Mouse (Mus musculus) adrenal gland, adult 10 weeks (tissue): ENCODE results near the gene Sp1. TPM values are rescaled to one million over a fixed set of nuclear protein-coding genes. Genes with fewer than 3 reads are reported as not detected.

Source experiments
- polyA plus RNA-seq: library from polyadenylated mRNA; stranded (reverse); fragments of 350-450 nt; fragmentation: Illumina TruSeq; extraction: RNeasy Lipid Tissue Mini Kit (QIAGEN cat#74804); gene quantifications from one replicate; pipeline ENCODE4 v1.2.3, GENCODE M21; 2014; ENCODE audit warnings: low read depth, low replicate concordance

The Sp1 gene
- 91.2 TPM for polyA plus RNA-seq

DNA sequence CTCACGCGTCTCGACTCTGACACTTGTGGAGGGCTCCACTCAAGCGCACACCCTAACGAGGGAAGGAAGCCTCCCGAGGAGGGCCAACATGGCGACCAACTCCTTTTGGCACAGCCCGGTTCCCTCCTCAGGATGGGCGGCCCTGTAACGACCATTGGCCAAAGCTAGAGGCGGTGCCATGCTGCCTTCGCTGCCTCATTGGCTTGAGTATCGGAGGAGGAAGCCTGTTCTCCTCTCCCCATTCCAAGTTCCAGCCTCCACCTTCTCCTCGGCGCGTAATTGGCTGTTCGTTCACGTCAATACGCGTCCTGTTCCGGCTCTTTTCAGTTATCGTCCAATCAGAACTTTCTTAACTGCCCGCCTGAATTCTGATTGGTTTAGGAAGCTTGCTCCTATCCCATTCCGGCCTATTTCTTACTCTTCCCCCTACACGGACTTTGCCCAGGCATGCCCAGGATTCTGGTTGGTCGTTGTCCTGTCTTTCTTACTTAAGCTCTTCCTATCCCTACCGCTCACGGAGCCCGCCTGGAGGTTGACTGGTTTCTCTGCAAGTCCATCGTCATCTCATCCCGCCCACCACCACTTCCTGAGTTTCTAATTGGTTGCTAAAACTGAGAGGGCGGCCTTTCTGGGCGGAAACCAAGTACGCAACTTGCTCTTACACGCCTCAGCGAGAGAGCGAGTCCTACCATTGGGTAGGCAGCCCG lies at the start of gene Sp1:
TSS of gene Sp1 (plus strand) at position 655 of the 707 bp plus-strand sequence.

DNA sequence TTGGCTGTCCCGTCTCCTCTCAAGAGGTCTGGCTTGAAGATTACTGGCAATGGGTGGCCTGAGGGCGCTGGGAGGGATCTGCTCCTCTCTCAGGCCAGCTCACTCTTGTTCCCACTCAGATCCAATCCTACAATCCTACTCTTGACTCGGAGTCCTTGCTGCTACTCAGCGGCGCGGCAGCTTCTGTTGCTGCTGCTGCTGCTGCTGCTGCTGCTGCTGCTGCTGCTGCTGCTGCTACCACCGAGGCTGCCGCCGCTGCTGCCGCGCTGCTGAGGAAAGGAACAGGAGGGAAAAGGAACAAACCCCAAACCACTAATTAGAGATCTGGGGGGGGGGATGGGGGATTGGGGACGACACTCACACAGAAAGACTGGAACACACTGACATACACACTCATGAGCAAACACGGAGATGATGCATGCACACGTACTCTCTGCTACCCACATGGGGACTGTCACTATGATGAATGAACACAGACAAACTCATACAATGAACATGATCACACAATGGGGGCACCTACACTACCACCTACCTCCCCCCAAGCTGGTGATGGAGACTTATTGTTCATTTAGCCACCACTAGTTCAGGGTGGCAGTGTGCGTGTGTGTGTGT lies 39.1 kb upstream of the Sp1 start, which contains the start of gene Sp7:
TSS of gene Sp7 (minus strand) at position 450 of the 612 bp plus-strand sequence.

DNA sequence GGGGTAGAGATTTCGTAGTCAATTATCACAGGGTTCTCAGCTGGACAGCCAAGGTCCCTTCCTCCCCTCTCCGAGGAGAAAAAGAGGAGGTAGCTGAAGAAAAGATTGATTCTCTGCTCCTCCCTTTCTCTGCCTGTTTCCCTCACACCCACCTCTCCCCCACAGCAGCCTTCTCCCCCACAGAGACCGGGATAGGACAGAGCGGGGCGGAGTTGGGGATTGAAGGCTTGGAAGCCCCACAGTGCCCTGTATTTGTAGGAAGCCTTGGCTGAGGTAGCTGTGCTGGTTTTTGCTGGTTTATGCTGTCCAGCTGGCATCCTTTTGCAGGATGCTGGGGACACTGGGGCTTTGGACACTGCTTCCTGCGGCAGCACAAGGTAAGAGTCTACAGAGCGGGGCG lies 39.2 kb downstream of the Sp1 start, which contains the start of gene Amhr2:
TSS of gene Amhr2 (plus strand) at position 222 of the 400 bp plus-strand sequence.

DNA sequence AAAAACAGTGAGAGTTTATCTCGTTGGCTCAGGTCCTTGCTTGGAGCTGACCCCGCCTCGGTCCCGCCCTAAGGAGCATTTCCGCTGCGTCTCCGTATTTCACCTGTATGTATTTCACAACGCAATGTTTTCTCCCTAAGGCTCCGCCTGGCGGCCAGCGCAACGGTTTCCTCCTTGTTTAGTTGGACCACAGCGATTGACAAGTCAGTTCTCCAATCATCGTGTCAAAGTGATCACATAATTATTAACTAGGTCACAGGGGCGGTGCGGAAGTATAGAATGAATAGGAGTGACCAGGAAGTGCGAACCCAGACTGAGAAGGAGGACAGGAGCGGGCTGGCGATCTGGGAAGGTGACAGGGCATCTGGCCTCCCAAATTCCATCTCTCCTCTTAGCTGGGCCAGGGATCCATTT lies 53.0 kb downstream of the Sp1 start, which contains the start of gene Prr13:
TSS of gene Prr13 (plus strand) at position 125 of the 414 bp plus-strand sequence.

GRCm38 (mm10) chr15:102470183-102470604 lies 64.3 kb downstream of the Sp1 start, which contains the start of gene Pcbp2:
Gene Pcbp2, plus strand, starts transcription at chr15:102470539.

Other genes starting within 250 kb of the Sp1 start
- 34.7 TPM for gene Zfp740, start 202.9 kb upstream of the Sp1 start, polyA plus RNA-seq
- 32.6 TPM for gene Csad, start 201.4 kb upstream of the Sp1 start, polyA plus RNA-seq
- not detected for gene Itgb7, start 174.2 kb upstream of the Sp1 start, polyA plus RNA-seq
- 9.1 TPM for gene Rarg, start 148.6 kb upstream of the Sp1 start, polyA plus RNA-seq
- gene Gm9918, start 135.6 kb upstream of the Sp1 start, polyA plus RNA-seq, result 0.35 TPM
- gene Mfsd5, start 126.7 kb upstream of the Sp1 start, polyA plus RNA-seq, result 1.9 TPM
- gene Espl1, start 109.9 kb upstream of the Sp1 start, polyA plus RNA-seq, result not detected
- 69.6 TPM for gene Pfdn5, start 80.0 kb upstream of the Sp1 start, polyA plus RNA-seq
- gene Myg1, start 74.4 kb upstream of the Sp1 start, polyA plus RNA-seq, result 8.9 TPM
- 2.6 TPM for gene Aaas, start 55.4 kb upstream of the Sp1 start, polyA plus RNA-seq
- gene Sp7, start 39.0 kb upstream of the Sp1 start, polyA plus RNA-seq, result not detected
- gene Amhr2, start 39.2 kb downstream of the Sp1 start, polyA plus RNA-seq, result not detected
- 111 TPM for gene Prr13, start 52.9 kb downstream of the Sp1 start, polyA plus RNA-seq
- 672 TPM for gene Pcbp2, start 64.4 kb downstream of the Sp1 start, polyA plus RNA-seq
- gene Gm10337, start 97.6 kb downstream of the Sp1 start, polyA plus RNA-seq, result not detected
- 3.4 TPM for gene Map3k12, start 110.9 kb downstream of the Sp1 start, polyA plus RNA-seq
- gene Tarbp2, start 112.0 kb downstream of the Sp1 start, polyA plus RNA-seq, result 0.70 TPM
- not detected for gene Npff, start 118.8 kb downstream of the Sp1 start, polyA plus RNA-seq
- not detected for gene Gm28047, start 218.9 kb downstream of the Sp1 start, polyA plus RNA-seq
- gene Atf7, start 219.3 kb downstream of the Sp1 start, polyA plus RNA-seq, result 51.1 TPM